Comparison of ENCODE assay signal across 15 mouse cellular contexts in the genomic region with DNA sequence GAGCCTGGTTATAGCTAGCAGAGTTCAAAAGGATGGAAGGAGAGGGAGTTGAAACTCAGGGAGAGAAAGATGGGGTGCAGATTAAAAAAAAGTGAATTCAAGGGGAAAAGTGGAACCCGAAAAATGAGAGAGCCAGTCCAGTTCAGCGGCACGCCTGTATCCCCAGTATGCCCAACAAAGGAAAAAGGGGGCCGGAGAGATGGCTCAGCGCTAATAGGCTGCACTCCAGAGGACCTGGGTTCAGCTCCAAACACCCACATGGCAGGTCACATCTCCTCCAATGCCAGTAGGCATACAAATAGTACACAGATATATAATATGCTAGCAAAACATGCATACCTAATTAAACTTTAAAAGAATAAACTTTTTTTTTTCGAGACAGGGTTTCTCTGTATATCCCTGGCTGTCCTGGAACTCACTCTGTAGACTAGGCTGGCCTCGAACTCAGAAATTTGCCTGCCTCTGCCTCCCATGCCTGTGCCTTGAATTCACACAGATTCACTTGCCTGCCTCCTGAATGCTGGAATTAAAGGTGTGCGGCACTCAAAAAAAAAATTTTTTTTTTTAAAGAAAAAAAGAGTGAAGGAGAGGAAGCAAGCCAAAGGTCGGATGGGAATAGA. TPM values are rescaled to one million over a fixed set of nuclear protein-coding genes. Genes with fewer than 3 reads are reported as not detected.
DNase-seq lines count a peak whose midpoint lies in the region; ATAC-seq lines count a peak whose summit lies in the region.
"Had no signal": no experiment of that assay in that cellular context is flagged by ENCODE, and none has a peak within 500 bp of the region (broad histone marks: within the 10 kb centered on the region; RNA-seq: fewer than 3 reads in every experiment).

No protein-coding gene starts in this region.

- H3K9me3 ChIP-seq in hindbrain, embryonic 12.5 days (replicated peaks) = no peaks in the 10 kb centered on the region
- H3K9me3 ChIP-seq in hindbrain, embryonic 16.5 days (ENCODE audit: control insufficient read depth, low read length) = no peaks in the 10 kb centered on the region
- no peaks in the 10 kb centered on the region for H3K9me3 ChIP-seq in midbrain, embryonic 14.5 days (ENCODE audit: control insufficient read depth, low read length)
- H3K9me3 ChIP-seq in midbrain, embryonic 10.5 days (replicated peaks) = no peaks in the 10 kb centered on the region
- peaks cover 3% of the 10 kb centered on the region; the same call in 1 of the 2 replicates for H3K9me3 ChIP-seq in limb, embryonic 12.5 days

- H3K27me3 ChIP-seq in hindbrain, embryonic 12.5 days = peaks cover 58% of the 10 kb centered on the region
- peaks cover 48% of the 10 kb centered on the region for H3K27me3 ChIP-seq in hindbrain, embryonic 16.5 days (replicated peaks; ENCODE audit: control insufficient read depth, insufficient read depth, low read length)
- H3K27me3 ChIP-seq in midbrain, embryonic 14.5 days (ENCODE audit: control insufficient read depth, insufficient read depth, low read length) = peaks cover 52% of the 10 kb centered on the region
- H3K27me3 ChIP-seq in midbrain, embryonic 10.5 days (ENCODE audit: low read depth, poor library complexity, severe bottlenecking) = peaks cover 59% of the 10 kb centered on the region
- peaks cover 58% of the 10 kb centered on the region for H3K27me3 ChIP-seq in limb, embryonic 12.5 days

- 74% methylated on average over 9 of the region's 9 CpGs for WGBS in hindbrain, embryonic 12.5 days
- 75% methylated on average over 9 of the region's 9 CpGs for WGBS in hindbrain, embryonic 16.5 days
- WGBS in midbrain, embryonic 14.5 days = 72% methylated on average over 9 of the region's 9 CpGs
- WGBS in midbrain, embryonic 10.5 days = 71% methylated on average over 9 of the region's 9 CpGs
- 72% methylated on average over 9 of the region's 9 CpGs for WGBS in limb, embryonic 12.5 days

- no peak overlapping the region for H3K9ac ChIP-seq in hindbrain, embryonic 12.5 days
- H3K9ac ChIP-seq in hindbrain, embryonic 16.5 days (ENCODE audit: low read depth, low read length) = no peak overlapping the region
- no peak overlapping the region for H3K9ac ChIP-seq in midbrain, embryonic 14.5 days (replicated peaks; ENCODE audit: low read length)
- H3K9ac ChIP-seq in limb, embryonic 12.5 days (replicated peaks) = no peak overlapping the region; the same call in 1 of the 2 replicates

- peak; percentile 60 for DNase-seq in cerebellum, adult 11-12 months
- no peak for DNase-seq in cerebellum, adult 11 months
- no peak for DNase-seq in midbrain, embryonic 14.5 days
- DNase-seq in midbrain, embryonic 10.5 days (ENCODE audit: low spot score) = no peak
- DNase-seq in right cerebral cortex, postnatal 36 days (ENCODE audit: low spot score in 2 of 2) = no peak
- DNase-seq: heart, postnatal 10 days had no signal

- no peak for ATAC-seq in hindbrain, embryonic 12.5 days (ENCODE audit: low FRiP score)
- no peak for ATAC-seq in hindbrain, embryonic 16.5 days
- ATAC-seq in midbrain, embryonic 14.5 days (ENCODE audit: low FRiP score, low TSS enrichment) = no peak
- no peak for ATAC-seq in limb, embryonic 12.5 days (ENCODE audit: insufficient number of reproducible peaks, insufficient read depth, low FRiP score, low TSS enrichment, low read depth)

- H3K4me2 ChIP-seq in hindbrain, embryonic 12.5 days (replicated peaks) = no peak overlapping the region
- no peak overlapping the region; the same call in 1 of the 2 replicates for H3K4me2 ChIP-seq in hindbrain, embryonic 16.5 days (ENCODE audit: low read length)
- peak overlapping the region; percentile 66; the same call in 1 of the 2 replicates for H3K4me2 ChIP-seq in midbrain, embryonic 14.5 days (ENCODE audit: low read length)
- H3K4me2 ChIP-seq in limb, embryonic 12.5 days = peak overlapping the region; percentile 70; the same call in 1 of the 2 replicates

- H3K4me3 ChIP-seq in hindbrain, embryonic 12.5 days = 0 out of 2 replicates have a peak overlapping the region, but pooled peaks have one; percentile 36
- no peak overlapping the region for H3K4me3 ChIP-seq in hindbrain, embryonic 16.5 days (ENCODE audit: low read length)
- H3K4me3 ChIP-seq in midbrain, embryonic 14.5 days (replicated peaks; ENCODE audit: low read depth, low read length) = no peak overlapping the region; the same call in 1 of the 2 replicates
- H3K4me3 ChIP-seq in midbrain, embryonic 10.5 days = no peak overlapping the region
- no peak overlapping the region for H3K4me3 ChIP-seq in limb, embryonic 12.5 days (replicated peaks)

- peaks cover 25% of the 10 kb centered on the region for H3K36me3 ChIP-seq in hindbrain, embryonic 12.5 days
- peaks cover 4% of the 10 kb centered on the region; the same call in 1 of the 2 replicates for H3K36me3 ChIP-seq in hindbrain, embryonic 16.5 days (ENCODE audit: control insufficient read depth, insufficient read depth, low read length)
- 0 out of 2 replicates have a peak, but pooled peaks cover 23% of the 10 kb centered on the region for H3K36me3 ChIP-seq in midbrain, embryonic 14.5 days (ENCODE audit: control insufficient read depth, insufficient read depth, low read length)
- H3K36me3 ChIP-seq in midbrain, embryonic 10.5 days = peaks cover 30% of the 10 kb centered on the region
- H3K36me3 ChIP-seq in limb, embryonic 12.5 days = peaks cover 27% of the 10 kb centered on the region

- no peak overlapping the region for H3K27ac ChIP-seq in hindbrain, embryonic 12.5 days
- no peak overlapping the region for H3K27ac ChIP-seq in hindbrain, embryonic 16.5 days (ENCODE audit: low read depth, low read length)
- no peak overlapping the region for H3K27ac ChIP-seq in midbrain, embryonic 14.5 days (replicated peaks; ENCODE audit: low read depth, low read length)
- no peak overlapping the region for H3K27ac ChIP-seq in midbrain, embryonic 10.5 days (replicated peaks)
- H3K27ac ChIP-seq in limb, embryonic 12.5 days = no peak overlapping the region

- peaks cover 27% of the 10 kb centered on the region for H3K4me1 ChIP-seq in hindbrain, embryonic 12.5 days
- H3K4me1 ChIP-seq in hindbrain, embryonic 16.5 days (ENCODE audit: control insufficient read depth, insufficient read depth, low read depth, low read length) = peaks cover 18% of the 10 kb centered on the region
- H3K4me1 ChIP-seq in midbrain, embryonic 14.5 days (ENCODE audit: control insufficient read depth, insufficient read depth, low read length) = peaks cover 16% of the 10 kb centered on the region
- peaks cover 28% of the 10 kb centered on the region for H3K4me1 ChIP-seq in midbrain, embryonic 10.5 days
- peaks cover 15% of the 10 kb centered on the region; the same call in 1 of the 2 replicates for H3K4me1 ChIP-seq in limb, embryonic 12.5 days (replicated peaks)

RNA-seq across cellular contexts. Expression of gene Slc17a7, which starts 0.6 kb away (rescaled TPM):
- 1.1 and 1.2 TPM in 2 replicates for polyA plus RNA-seq in hindbrain, embryonic 12.5 days (2016; fragmentation: Nextera tagmentation; extraction: Ambion mirVana)
- 1.1 and 1.5 TPM in 2 replicates for polyA plus RNA-seq in hindbrain, embryonic 16.5 days (2015; fragmentation: Nextera tagmentation; extraction: Ambion mirVana)
- polyA plus RNA-seq in midbrain, embryonic 14.5 days (2014; fragmentation: Nextera tagmentation; extraction: Ambion mirVana) = 0.39 and 0.62 TPM in 2 replicates
- polyA plus RNA-seq in midbrain, embryonic 10.5 days (2016; fragmentation: Nextera tagmentation; extraction: Ambion mirVana) = 0.25 and 0.52 TPM in 2 replicates
- polyA plus RNA-seq in limb, embryonic 12.5 days (2016; fragmentation: Nextera tagmentation; extraction: Ambion mirVana) = 0.17 and 0.25 TPM in 2 replicates
- polyA plus RNA-seq: liver, adult 2 months had no signal

RNA-seq across cellular contexts. Expression of gene Aldh16a1, which starts 8.7 kb away (rescaled TPM):
- 33.4 and 39.8 TPM in 2 replicates for polyA plus RNA-seq in hindbrain, embryonic 12.5 days (2016; fragmentation: Nextera tagmentation; extraction: Ambion mirVana)
- polyA plus RNA-seq in hindbrain, embryonic 16.5 days (2015; fragmentation: Nextera tagmentation; extraction: Ambion mirVana) = 18.8 and 22.9 TPM in 2 replicates
- polyA plus RNA-seq in midbrain, embryonic 14.5 days (2014; fragmentation: Nextera tagmentation; extraction: Ambion mirVana) = 21.2 and 24.1 TPM in 2 replicates
- polyA plus RNA-seq in midbrain, embryonic 10.5 days (2016; fragmentation: Nextera tagmentation; extraction: Ambion mirVana) = 45.7 and 51.2 TPM in 2 replicates
- polyA plus RNA-seq in limb, embryonic 12.5 days (2016; fragmentation: Nextera tagmentation; extraction: Ambion mirVana) = 51.4 and 53.8 TPM in 2 replicates

RNA-seq across cellular contexts. Expression of gene Pih1d1, which starts 9.0 kb away (rescaled TPM):
- polyA plus RNA-seq in hindbrain, embryonic 12.5 days (2016; fragmentation: Nextera tagmentation; extraction: Ambion mirVana) = 90.3 and 91.0 TPM in 2 replicates
- polyA plus RNA-seq in hindbrain, embryonic 16.5 days (2015; fragmentation: Nextera tagmentation; extraction: Ambion mirVana) = 94.5 and 97.6 TPM in 2 replicates
- polyA plus RNA-seq in midbrain, embryonic 14.5 days (2014; fragmentation: Nextera tagmentation; extraction: Ambion mirVana) = 92.8 and 96.2 TPM in 2 replicates
- polyA plus RNA-seq in midbrain, embryonic 10.5 days (2016; fragmentation: Nextera tagmentation; extraction: Ambion mirVana) = 108 and 111 TPM in 2 replicates
- 91.8 and 93.0 TPM in 2 replicates for polyA plus RNA-seq in limb, embryonic 12.5 days (2016; fragmentation: Nextera tagmentation; extraction: Ambion mirVana)

RNA-seq across cellular contexts. Expression of gene Gfy, which starts 16.3 kb away (rescaled TPM):
- polyA plus RNA-seq in hindbrain, embryonic 12.5 days (2016; fragmentation: Nextera tagmentation; extraction: Ambion mirVana) = not detected in 2 replicates
- polyA plus RNA-seq in hindbrain, embryonic 16.5 days (2015; fragmentation: Nextera tagmentation; extraction: Ambion mirVana) = not detected in 2 replicates
- not detected in 2 replicates for polyA plus RNA-seq in midbrain, embryonic 14.5 days (2014; fragmentation: Nextera tagmentation; extraction: Ambion mirVana)
- polyA plus RNA-seq in midbrain, embryonic 10.5 days (2016; fragmentation: Nextera tagmentation; extraction: Ambion mirVana) = not detected in 2 replicates
- not detected in 2 replicates for polyA plus RNA-seq in limb, embryonic 12.5 days (2016; fragmentation: Nextera tagmentation; extraction: Ambion mirVana)
- polyA plus RNA-seq: gonadal fat pad, adult 2 months; inflammation-experienced regulatory T-cells, adult 6 months; large intestine, adult 2 months; liver, adult 2 months; neural tube, embryonic 11.5 days; Patski had no signal

RNA-seq across cellular contexts. Expression of gene Pth2, which starts 17.7 kb away (rescaled TPM):
- polyA plus RNA-seq in hindbrain, embryonic 12.5 days (2016; fragmentation: Nextera tagmentation; extraction: Ambion mirVana) = not detected in 2 replicates
- polyA plus RNA-seq in hindbrain, embryonic 16.5 days (2015; fragmentation: Nextera tagmentation; extraction: Ambion mirVana) = 0.75 and 1.4 TPM in 2 replicates
- 0.68 and 1.4 TPM in 2 replicates for polyA plus RNA-seq in midbrain, embryonic 14.5 days (2014; fragmentation: Nextera tagmentation; extraction: Ambion mirVana)
- not detected in 2 replicates for polyA plus RNA-seq in midbrain, embryonic 10.5 days (2016; fragmentation: Nextera tagmentation; extraction: Ambion mirVana)
- polyA plus RNA-seq in limb, embryonic 12.5 days (2016; fragmentation: Nextera tagmentation; extraction: Ambion mirVana) = not detected in 2 replicates
- polyA plus RNA-seq: gonadal fat pad, adult 2 months; inflammation-experienced regulatory T-cells, adult 6 months; large intestine, adult 2 months; liver, adult 2 months; neural tube, embryonic 11.5 days; Patski had no signal

Comparison
In these comparisons a context has a peak if more than half of its experiments do, and no peak if none do; other contexts are left out.
1. H3K4me2 ChIP-seq: peak in midbrain, embryonic 14.5 days (single experiment) and limb, embryonic 12.5 days (single experiment); none in hindbrain, embryonic 12.5 days (single experiment) and hindbrain, embryonic 16.5 days (single experiment).